Mouse (Mus musculus) cerebellum, postnatal 25 days (tissue): ENCODE measurements at regions not wholly inside any gene's neighbourhood (a gene's known extent, or its start where the extent isn't known, plus 50 kb on each side); places are given as distances from the start of the nearest gene placed in this dataset.

ENCODE experiments used
- DNase-seq, 2 experiments: peaks; one replicate each; pipeline ENCODE4 v3.0.0; 2021; ENCODE audit warnings: mixed read lengths in 2 of 2

GRCm38 (mm10) chr8:116283990-116284389 lies 220.8 kb upstream of the Dynlrb2 start:
- DNase-seq: no peak

GRCm38 (mm10) chr8:116282341-116282740 lies 222.4 kb upstream of the Dynlrb2 start:
- no peak for DNase-seq

- no peak for DNase-seq
These were observed 229.8 kb upstream of the Dynlrb2 start for GRCm38 (mm10) chr8:116275014-116275413.

- no peak for DNase-seq
These were observed 233.5 kb upstream of the Dynlrb2 start for GRCm38 (mm10) chr8:116271238-116271637.

GRCm38 (mm10) chr8:116269393-116269792 lies 235.4 kb upstream of the Dynlrb2 start:
- no peak for DNase-seq

- no peak for DNase-seq
These were observed 236.1 kb upstream of the Dynlrb2 start for GRCm38 (mm10) chr8:116268685-116269084.

- peak; percentile 58 to 64 for DNase-seq
These were observed 236.6 kb upstream of the Dynlrb2 start for GRCm38 (mm10) chr8:116268161-116268560.

- DNase-seq: no peak
These were observed 237.8 kb upstream of the Dynlrb2 start for GRCm38 (mm10) chr8:116267021-116267420.

GRCm38 (mm10) chr8:116265591-116265990 lies 239.2 kb upstream of the Dynlrb2 start:
- DNase-seq: no peak

- DNase-seq: no peak
These were observed 240.7 kb upstream of the Dynlrb2 start for GRCm38 (mm10) chr8:116264078-116264477.

GRCm38 (mm10) chr8:116261286-116261685 lies 243.5 kb upstream of the Dynlrb2 start:
- no peak for DNase-seq

GRCm38 (mm10) chr8:116255398-116255797 lies 249.4 kb upstream of the Dynlrb2 start:
- no peak for DNase-seq

- DNase-seq: no peak
These were observed 252.1 kb upstream of the Dynlrb2 start for GRCm38 (mm10) chr8:116252455-116253216.

GRCm38 (mm10) chr8:116248398-116248797 lies 256.4 kb upstream of the Dynlrb2 start:
- no peak for DNase-seq

- no peak for DNase-seq
These were observed 261.3 kb upstream of the Dynlrb2 start for GRCm38 (mm10) chr8:116243493-116243892.

- DNase-seq: no peak
These were observed 261.8 kb upstream of the Dynlrb2 start for GRCm38 (mm10) chr8:116242972-116243371.

- no peak for DNase-seq
These were observed 262.9 kb upstream of the Dynlrb2 start for GRCm38 (mm10) chr8:116241987-116242242.

GRCm38 (mm10) chr8:116241146-116241986 lies 263.4 kb upstream of the Dynlrb2 start:
- DNase-seq: no peak

- DNase-seq: no peak
These were observed 266.1 kb upstream of the Dynlrb2 start for GRCm38 (mm10) chr8:116238670-116239069.

GRCm38 (mm10) chr8:116237561-116238100 lies 267.1 kb upstream of the Dynlrb2 start:
- peak in 1 of 2 experiments; percentile 6 for DNase-seq

GRCm38 (mm10) chr8:116229654-116230136 lies 275.1 kb upstream of the Dynlrb2 start:
- DNase-seq: no peak

GRCm38 (mm10) chr8:116227003-116227402 lies 277.8 kb upstream of the Dynlrb2 start:
- DNase-seq: no peak

GRCm38 (mm10) chr8:116223235-116223634 lies 281.5 kb upstream of the Dynlrb2 start:
- no peak for DNase-seq

GRCm38 (mm10) chr8:116215909-116216308 lies 288.9 kb upstream of the Dynlrb2 start:
- no peak for DNase-seq
